Mouse (Mus musculus) C2C12 (cell line): Measurements from ENCODE around the gene Cdh20. TPM values are rescaled to one million over a fixed set of nuclear protein-coding genes. Genes with fewer than 3 reads are reported as not detected.

Experiments used
- H3K27me3 ChIP-seq: one replicate; pipeline ENCODE4 v1.6.1; 2011; ENCODE audit not compliant: control insufficient read depth, insufficient read depth, insufficient read length
- H3K36me3 ChIP-seq: one replicate; pipeline ENCODE4 v1.6.1; 2011; ENCODE audit not compliant: control insufficient read depth, insufficient read depth
- H3K4me3 ChIP-seq: one replicate; pipeline ENCODE4 v1.5.1; 2011; ENCODE audit warnings: mild to moderate bottlenecking, control low read depth; ENCODE audit not compliant: poor library complexity, insufficient read depth, severe bottlenecking
- H3K79me2 ChIP-seq: one replicate; pipeline ENCODE4 v1.6.1; 2011; ENCODE audit not compliant: control insufficient read depth, insufficient read depth
- H3K79me3 ChIP-seq: one replicate; pipeline ENCODE4 v1.6.1; 2011; ENCODE audit warnings: low read depth, control low read depth
- H3ac ChIP-seq: one replicate; pipeline ENCODE3; 2011; ENCODE audit warnings: low read depth; ENCODE audit not compliant: control insufficient read depth, insufficient read length
- CEBPB ChIP-seq: IDR thresholded peaks from one replicate; pipeline ENCODE4 v1.6.1; 2011; ENCODE audit warnings: low read depth, mild to moderate bottlenecking, control low read depth, moderate library complexity
- CTCF ChIP-seq: IDR thresholded peaks from one replicate; pipeline ENCODE4 v1.5.1; 2011; ENCODE audit not compliant: control insufficient read depth, insufficient read depth, insufficient read length
- FOSL1 ChIP-seq: IDR thresholded peaks from one replicate; pipeline ENCODE4 v1.8.0; 2011; ENCODE audit warnings: mild to moderate bottlenecking, low read length; ENCODE audit not compliant: poor library complexity, insufficient read depth, severe bottlenecking
- MAX ChIP-seq: IDR thresholded peaks from one replicate; pipeline ENCODE4 v1.6.1; 2011; ENCODE audit warnings: mild to moderate bottlenecking, control low read depth
- MYOD1 ChIP-seq: IDR thresholded peaks from one replicate; pipeline ENCODE4 v1.6.1; 2011; ENCODE audit warnings: low read depth; ENCODE audit not compliant: control insufficient read depth, insufficient read length
- MYOG ChIP-seq: IDR thresholded peaks from one replicate; pipeline ENCODE4 v1.6.1; 2011; ENCODE audit not compliant: control insufficient read depth, insufficient read length; ENCODE audit errors: extremely low read depth
- USF1 ChIP-seq: IDR thresholded peaks from one replicate; pipeline ENCODE4 v1.6.1; 2011; ENCODE audit warnings: low read depth, mild to moderate bottlenecking, control low read depth, moderate library complexity
- polyA plus RNA-seq: library from polyadenylated mRNA; unstranded; fragments of >200 nt; fragmentation: generic; extraction: Trizol; gene quantifications from one replicate; pipeline ENCODE4 v1.2.1, GENCODE M21; 2012; ENCODE audit warnings: missing spikeins

Gene Cdh20
- polyA plus RNA-seq, 1 experiment = not detected

DNA sequence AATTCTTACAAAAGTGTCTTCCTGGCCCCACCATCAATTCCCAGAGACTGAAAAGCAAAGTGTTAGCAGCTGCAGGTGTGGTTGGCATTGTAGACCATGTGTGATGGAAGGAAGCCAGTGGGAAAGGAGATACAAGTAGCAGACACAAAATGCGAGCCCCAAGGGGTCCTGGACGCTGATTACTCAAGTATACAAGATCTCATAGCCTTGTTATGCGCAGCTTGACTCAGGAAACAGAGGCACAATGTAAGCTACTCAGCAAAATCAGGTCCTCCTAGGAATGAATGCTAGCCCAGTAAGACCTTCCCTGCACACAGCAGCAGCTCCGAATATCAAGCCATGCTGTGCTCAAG is 80.6 kb downstream of the Cdh20 start:
- Histone ChIP-seq H3K36me3 (no peaks in the 10 kb centered on the region), H3K4me3 (no peak overlapping the region), H3K79me2 (no peaks in the 10 kb centered on the region), H3K27me3 (no peaks in the 10 kb centered on the region), H3K79me3 (no peaks in the 10 kb centered on the region), H3ac (no peak overlapping the region)
- TF ChIP-seq MYOG (no peak), USF1 (no peak), CTCF (no peak), FOSL1 (no peak), MAX (no peak), CEBPB (no peak), MYOD1 (no peak)

DNA sequence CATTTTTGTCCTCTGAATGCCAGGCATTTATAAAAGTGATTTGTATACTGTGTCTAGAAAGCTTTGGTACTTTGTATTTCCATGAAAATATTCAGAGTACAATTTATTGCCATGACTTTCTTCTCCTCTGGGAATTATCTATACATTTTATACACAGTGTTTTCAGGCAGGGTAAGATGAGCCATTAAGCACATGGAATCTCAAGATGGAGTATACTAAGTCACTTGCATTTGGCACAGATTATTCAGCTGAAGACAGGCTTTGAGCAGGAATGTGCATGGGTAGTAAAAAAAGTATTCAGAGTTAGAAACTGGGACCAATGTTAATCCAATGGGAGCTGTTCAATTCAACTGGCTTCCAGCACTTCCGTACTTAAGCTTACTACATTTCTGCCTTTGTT is 109.1 kb downstream of the Cdh20 start:
- no peak overlapping the region for H3ac ChIP-seq
- H3K79me3 ChIP-seq = no peaks in the 10 kb centered on the region
- no peak for TF ChIP-seq FOSL1
- TF ChIP-seq MAX = no peak
- TF ChIP-seq CEBPB = no peak
- no peak for TF ChIP-seq MYOG
- no peak for TF ChIP-seq USF1
- TF ChIP-seq CTCF = no peak
- no peak for TF ChIP-seq MYOD1
- H3K4me3 ChIP-seq = no peak overlapping the region
- H3K79me2 ChIP-seq = no peaks in the 10 kb centered on the region
- H3K27me3 ChIP-seq = no peaks in the 10 kb centered on the region
- H3K36me3 ChIP-seq = no peaks in the 10 kb centered on the region

DNA sequence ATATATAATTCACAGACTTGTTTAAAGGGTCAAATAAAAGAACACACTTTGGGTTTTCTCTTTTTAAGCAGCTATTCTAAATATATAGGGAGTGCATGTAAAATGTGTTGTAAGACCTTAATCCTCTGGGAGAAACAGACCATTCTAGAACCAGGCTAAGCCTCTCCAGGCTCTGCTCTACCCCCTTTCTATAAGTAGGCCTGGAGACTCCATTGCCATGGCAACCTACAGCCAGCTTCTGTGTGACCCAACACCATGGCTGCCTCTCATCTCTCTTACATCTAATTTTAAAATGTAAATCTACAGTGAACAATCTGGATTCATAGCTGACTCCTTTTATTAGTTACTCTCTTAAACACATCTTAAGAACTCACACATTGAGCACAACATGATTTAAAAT is 133.5 kb downstream of the Cdh20 start:
- H3K79me3 ChIP-seq = no peaks in the 10 kb centered on the region

DNA sequence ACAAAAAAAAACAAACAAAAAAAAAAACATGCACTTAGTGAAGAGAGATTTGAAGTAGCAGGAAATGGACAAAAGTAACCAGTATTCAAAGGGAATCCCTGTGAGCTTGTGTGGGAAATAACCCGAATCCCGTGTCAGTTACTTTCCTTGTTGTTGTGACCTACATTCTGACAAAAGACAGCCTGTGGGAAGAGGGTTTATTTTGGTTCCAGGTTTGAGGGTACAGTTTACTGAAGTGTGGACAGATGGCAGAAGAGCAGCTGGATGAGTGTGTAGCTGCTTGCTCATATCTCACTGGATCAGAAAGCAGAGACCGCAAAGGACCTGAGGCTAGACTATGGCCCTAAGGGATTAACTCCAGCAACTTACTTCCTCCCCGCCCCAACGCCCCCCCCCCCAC is 135.1 kb downstream of the Cdh20 start:
- TF ChIP-seq FOSL1 (no peak), USF1 (no peak), MAX (no peak), CEBPB (no peak), MYOD1 (no peak), MYOG (no peak), CTCF (no peak)
- Histone ChIP-seq H3K27me3 (no peaks in the 10 kb centered on the region), H3K79me3 (no peaks in the 10 kb centered on the region), H3ac (no peak overlapping the region), H3K36me3 (no peaks in the 10 kb centered on the region), H3K79me2 (no peaks in the 10 kb centered on the region), H3K4me3 (no peak overlapping the region)

More for the DNA sequence above, 133.5 kb downstream of the Cdh20 start:
- Histone ChIP-seq H3ac (no peak overlapping the region), H3K27me3 (no peaks in the 10 kb centered on the region), H3K79me2 (no peaks in the 10 kb centered on the region), H3K36me3 (no peaks in the 10 kb centered on the region), H3K4me3 (no peak overlapping the region)
- TF ChIP-seq MYOG (no peak), FOSL1 (no peak), CTCF (no peak), USF1 (no peak), CEBPB (no peak), MAX (no peak), MYOD1 (no peak)

DNA sequence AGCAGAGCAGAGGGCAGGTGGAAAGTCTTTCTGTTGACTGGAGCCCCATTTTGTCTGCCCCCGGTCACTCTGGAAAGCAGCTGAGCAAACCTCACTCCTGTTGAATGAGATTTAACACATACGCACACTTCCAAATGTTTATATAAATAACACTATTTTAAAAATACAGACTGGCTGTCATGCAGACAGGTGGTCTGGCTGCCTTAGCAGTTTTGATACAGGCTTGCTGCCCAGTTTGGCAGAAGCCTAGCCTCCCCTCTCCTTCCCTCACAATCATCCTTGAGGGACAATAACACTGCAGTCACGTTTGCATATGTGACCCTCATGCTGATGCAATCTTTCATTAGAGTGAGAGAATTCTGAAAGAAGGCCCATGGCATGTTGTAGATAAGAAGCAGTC is 144.1 kb downstream of the Cdh20 start:
- Histone ChIP-seq H3K36me3 (no peaks in the 10 kb centered on the region), H3K79me3 (no peaks in the 10 kb centered on the region), H3K79me2 (no peaks in the 10 kb centered on the region), H3K27me3 (no peaks in the 10 kb centered on the region), H3K4me3 (no peak overlapping the region), H3ac (no peak overlapping the region)
- TF ChIP-seq MYOG (no peak), MYOD1 (no peak), USF1 (no peak), CTCF (no peak), FOSL1 (no peak), MAX (no peak), CEBPB (no peak)

DNA sequence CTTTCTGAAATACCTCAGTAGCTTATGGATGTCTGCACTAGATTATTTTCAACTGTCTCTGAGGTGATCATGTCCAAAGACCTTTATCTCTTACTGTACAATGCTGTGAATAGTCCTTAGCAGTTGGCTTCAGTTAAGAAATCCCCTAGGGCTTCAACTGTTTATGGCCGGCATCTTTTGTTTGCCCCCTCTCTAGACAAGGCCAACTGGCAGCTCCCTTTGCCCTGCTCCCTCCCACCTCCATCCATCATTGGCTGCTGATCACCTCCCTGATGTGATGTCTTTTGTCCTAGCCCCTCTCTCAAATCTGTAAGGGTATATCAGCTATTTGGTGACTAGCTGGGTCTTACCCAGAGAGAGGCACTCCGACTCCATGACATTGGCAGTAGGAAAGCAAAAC is 148.2 kb downstream of the Cdh20 start:
- TF ChIP-seq MYOG = no peak
- TF ChIP-seq CTCF = no peak
- TF ChIP-seq USF1 = no peak
- TF ChIP-seq MAX = no peak
- TF ChIP-seq MYOD1 = no peak
- TF ChIP-seq FOSL1 = no peak
- no peak for TF ChIP-seq CEBPB

More for the DNA sequence above, 148.2 kb downstream of the Cdh20 start:
- Histone ChIP-seq H3K36me3 (no peaks in the 10 kb centered on the region), H3K79me3 (no peaks in the 10 kb centered on the region), H3ac (no peak overlapping the region), H3K79me2 (no peaks in the 10 kb centered on the region), H3K27me3 (no peaks in the 10 kb centered on the region), H3K4me3 (no peak overlapping the region)
